Mouse (Mus musculus): Measurements from ENCODE around the gene Yif1b. TPM values are rescaled to one million over a fixed set of nuclear protein-coding genes. Genes with fewer than 3 reads are reported as not detected.
A peak's percentile ranks its signal among the peaks of the same experiment; 100 is the strongest.

Gene Yif1b
- total RNA-seq, 1 experiment: 201 TPM

DNA sequence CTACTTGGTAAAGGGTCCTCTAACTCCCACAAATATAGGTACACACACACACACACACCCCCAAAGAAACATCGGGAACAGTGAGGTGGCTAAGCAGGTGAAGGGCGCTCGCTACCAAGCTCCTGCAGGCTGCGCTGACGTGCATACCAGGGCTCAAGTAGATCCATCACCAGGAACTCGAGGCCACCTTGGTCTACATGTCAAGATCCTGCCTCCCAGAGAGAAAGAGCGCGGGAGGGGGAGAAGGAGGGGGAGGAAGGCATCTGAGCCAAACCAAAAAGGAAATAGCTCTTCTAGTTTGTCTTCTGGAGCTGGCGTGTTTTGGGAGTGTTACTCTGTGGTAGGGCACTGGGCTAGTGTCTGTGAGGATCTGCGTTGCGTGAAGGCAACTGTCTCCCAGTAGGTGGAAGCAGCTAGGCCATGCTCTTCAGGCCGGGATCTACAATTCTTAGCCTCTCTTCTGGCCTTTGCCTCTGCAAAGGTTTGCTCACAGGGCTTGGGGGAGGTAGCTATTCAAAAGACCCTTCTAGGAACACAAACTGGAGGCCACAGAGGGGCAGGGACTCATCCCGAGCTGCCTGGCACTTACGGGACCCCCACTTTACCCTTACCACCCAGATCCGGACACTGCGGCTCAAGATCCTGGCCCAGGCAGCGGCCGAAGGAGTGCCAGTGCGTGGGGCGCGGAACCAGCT, 8.6 kb downstream of the Yif1b start:
- peak overlapping the region; percentile 12; the same call in 1 of the 2 replicates for H3K9ac ChIP-seq (ENCODE audit: insufficient read depth, low read depth, low read length, poor library complexity, severe bottlenecking)
- H3K4me1 ChIP-seq (ENCODE audit: control insufficient read depth in 2 of 2, insufficient read depth in 2 of 2, low read length in 2 of 2, poor library complexity in 1 of 2): peaks cover 0 to 17% of the 10 kb centered on the region in 2 experiments; a peak in 1 of 4 replicates
- TF ChIP-seq MAFK (IDR thresholded peaks at IDR 0.05; ENCODE audit: insufficient read depth, low read depth, low read length) (no peak), CHD2 (IDR thresholded peaks at IDR 0.05; ENCODE audit: low read depth, low read length) (no peak), ZC3H11A (IDR thresholded peaks at IDR 0.05; ENCODE audit: borderline replicate concordance, low read depth, low read length) (no peak), HCFC1 (IDR thresholded peaks at IDR 0.05; ENCODE audit: borderline replicate concordance, insufficient read depth, low read length) (no peak), ZNF384 (IDR thresholded peaks at IDR 0.05; ENCODE audit: low read depth, low read length) (no peak)
- no peak overlapping the region for H3K27ac ChIP-seq (ENCODE audit: insufficient read depth, low read depth, low read length, poor library complexity, severe bottlenecking)
- no peaks in the 10 kb centered on the region for H3K9me3 ChIP-seq (ENCODE audit: control insufficient read depth, insufficient read depth, low read depth, low read length)
- peaks cover 24% of the 10 kb centered on the region; the same call in 1 of the 2 replicates for H3K36me3 ChIP-seq (ENCODE audit: control insufficient read depth, insufficient read depth, low read length, poor library complexity, severe bottlenecking)
- peak overlapping the region; percentile 41 to 48; a peak in 3 of 4 replicates for H3K4me3 ChIP-seq (ENCODE audit: insufficient read depth in 1 of 2, low read depth in 1 of 2, low read length in 2 of 2, poor library complexity in 1 of 2, severe bottlenecking in 1 of 2)
- in situ Hi-C loops (cut with MboI; ENCODE audit: low sequenced_read_pairs in 2 of 2, unreplicated experiment in 2 of 2): no loop called here
- DNase-seq (ENCODE audit: low read depth, low spot score): no peak

- no peak for TF ChIP-seq MAFK (IDR thresholded peaks at IDR 0.05; ENCODE audit: insufficient read depth, low read depth, low read length)
- no peak for TF ChIP-seq HCFC1 (IDR thresholded peaks at IDR 0.05; ENCODE audit: borderline replicate concordance, insufficient read depth, low read length)
- no peak for TF ChIP-seq CHD2 (IDR thresholded peaks at IDR 0.05; ENCODE audit: low read depth, low read length)
- TF ChIP-seq ZNF384 (IDR thresholded peaks at IDR 0.05; ENCODE audit: low read depth, low read length): no peak
- TF ChIP-seq ZC3H11A (IDR thresholded peaks at IDR 0.05; ENCODE audit: borderline replicate concordance, low read depth, low read length): no peak
- Histone ChIP-seq H3K9me3 (ENCODE audit: control insufficient read depth, insufficient read depth, low read depth, low read length) (no peaks in the 10 kb centered on the region), H3K4me3 (ENCODE audit: insufficient read depth in 1 of 2, low read depth in 1 of 2, low read length in 2 of 2, poor library complexity in 1 of 2, severe bottlenecking in 1 of 2) (peak overlapping the region; percentile 48 to 57), H3K27ac (ENCODE audit: insufficient read depth, low read depth, low read length, poor library complexity, severe bottlenecking) (0 out of 2 replicates have a peak overlapping the region, but pooled peaks have one; percentile 56), H3K4me1 (ENCODE audit: control insufficient read depth in 2 of 2, insufficient read depth in 2 of 2, low read length in 2 of 2, poor library complexity in 1 of 2) (peaks cover 0 to 17% of the 10 kb centered on the region in 2 experiments; a peak in 1 of 4 replicates), H3K9ac (ENCODE audit: insufficient read depth, low read depth, low read length, poor library complexity, severe bottlenecking) (peak overlapping the region; percentile 45; the same call in 1 of the 2 replicates), H3K36me3 (ENCODE audit: control insufficient read depth, insufficient read depth, low read length, poor library complexity, severe bottlenecking) (peaks cover 22% of the 10 kb centered on the region; the same call in 1 of the 2 replicates)
- peak; percentile 83 for DNase-seq (ENCODE audit: low read depth, low spot score)
- in situ Hi-C loops (cut with MboI; ENCODE audit: low sequenced_read_pairs in 2 of 2, unreplicated experiment in 2 of 2): no loop called here
These were observed 9.2 kb downstream of the Yif1b start for GRCm38 (mm10) chr7:29247314-29247700.

- in situ Hi-C loops (cut with MboI; ENCODE audit: low sequenced_read_pairs in 2 of 2, unreplicated experiment in 2 of 2): no loop called here
- peaks cover 0 to 17% of the 10 kb centered on the region in 2 experiments; a peak in 1 of 4 replicates for H3K4me1 ChIP-seq (ENCODE audit: control insufficient read depth in 2 of 2, insufficient read depth in 2 of 2, low read length in 2 of 2, poor library complexity in 1 of 2)
- TF ChIP-seq ZNF384 (IDR thresholded peaks at IDR 0.05; ENCODE audit: low read depth, low read length): no peak
- no peak for TF ChIP-seq MAFK (IDR thresholded peaks at IDR 0.05; ENCODE audit: insufficient read depth, low read depth, low read length)
- no peak for TF ChIP-seq CHD2 (IDR thresholded peaks at IDR 0.05; ENCODE audit: low read depth, low read length)
- no peak for TF ChIP-seq HCFC1 (IDR thresholded peaks at IDR 0.05; ENCODE audit: borderline replicate concordance, insufficient read depth, low read length)
- TF ChIP-seq ZC3H11A (IDR thresholded peaks at IDR 0.05; ENCODE audit: borderline replicate concordance, low read depth, low read length): no peak
- H3K36me3 ChIP-seq (ENCODE audit: control insufficient read depth, insufficient read depth, low read length, poor library complexity, severe bottlenecking): peaks cover 22% of the 10 kb centered on the region; the same call in 1 of the 2 replicates
- peak overlapping the region; percentile 45 for H3K9ac ChIP-seq (ENCODE audit: insufficient read depth, low read depth, low read length, poor library complexity, severe bottlenecking)
- H3K4me3 ChIP-seq (ENCODE audit: insufficient read depth in 1 of 2, low read depth in 1 of 2, low read length in 2 of 2, poor library complexity in 1 of 2, severe bottlenecking in 1 of 2): peak overlapping the region; percentile 44 to 57
- H3K27ac ChIP-seq (ENCODE audit: insufficient read depth, low read depth, low read length, poor library complexity, severe bottlenecking): peak overlapping the region; percentile 56
- no peak for DNase-seq (ENCODE audit: low read depth, low spot score)
- no peaks in the 10 kb centered on the region for H3K9me3 ChIP-seq (ENCODE audit: control insufficient read depth, insufficient read depth, low read depth, low read length)
These were observed 9.6 kb downstream of the Yif1b start for GRCm38 (mm10) chr7:29247706-29248105.

- Histone ChIP-seq H3K27ac (ENCODE audit: insufficient read depth, low read depth, low read length, poor library complexity, severe bottlenecking) (peak within 1 kb of the TSS; percentile 56), H3K4me3 (ENCODE audit: insufficient read depth in 1 of 2, low read depth in 1 of 2, low read length in 2 of 2, poor library complexity in 1 of 2, severe bottlenecking in 1 of 2) (peak within 1 kb of the TSS; percentile 48 to 57)
- peak; percentile 33 for DNase-seq (ENCODE audit: low read depth, low spot score)
These were observed 10.2 kb downstream of the Yif1b start, which contains the start of gene 2200002D01Rik for GRCm38 (mm10) chr7:29248261-29248841. Gene 2200002D01Rik, minus strand, starts transcription at chr7:29248466.

More at GRCm38 (mm10) chr7:29248261-29248841, 10.2 kb downstream of the Yif1b start, which contains the start of gene 2200002D01Rik:
- Histone ChIP-seq H3K4me1 (ENCODE audit: control insufficient read depth in 2 of 2, insufficient read depth in 2 of 2, low read length in 2 of 2, poor library complexity in 1 of 2) (peaks cover 0 to 20% of the 10 kb centered on the region in 2 experiments; a peak in 1 of 4 replicates), H3K36me3 (ENCODE audit: control insufficient read depth, insufficient read depth, low read length, poor library complexity, severe bottlenecking) (peaks cover 22% of the 10 kb centered on the region; the same call in 1 of the 2 replicates), H3K9ac (ENCODE audit: insufficient read depth, low read depth, low read length, poor library complexity, severe bottlenecking) (peak within 1 kb of the TSS; percentile 45), H3K9me3 (ENCODE audit: control insufficient read depth, insufficient read depth, low read depth, low read length) (no peaks in the 10 kb centered on the region)
- TF ChIP-seq MAFK (IDR thresholded peaks at IDR 0.05; ENCODE audit: insufficient read depth, low read depth, low read length): no peak
- TF ChIP-seq ZNF384 (IDR thresholded peaks at IDR 0.05; ENCODE audit: low read depth, low read length): no peak
- no peak for TF ChIP-seq HCFC1 (IDR thresholded peaks at IDR 0.05; ENCODE audit: borderline replicate concordance, insufficient read depth, low read length)
- no peak for TF ChIP-seq CHD2 (IDR thresholded peaks at IDR 0.05; ENCODE audit: low read depth, low read length)
- no peak for TF ChIP-seq ZC3H11A (IDR thresholded peaks at IDR 0.05; ENCODE audit: borderline replicate concordance, low read depth, low read length)
- in situ Hi-C loops (cut with MboI; ENCODE audit: low sequenced_read_pairs in 2 of 2, unreplicated experiment in 2 of 2): no loop called here

Measured in ES-E14 (cell line).